Mouse (Mus musculus): ENCODE measurements around the gene Pgbd5.

The Pgbd5 gene

GRCm38 (mm10) chr8:124463111-124463510 lies 23.7 kb upstream of the Pgbd5 start:
- H3K4me1 ChIP-seq (replicated peaks; ENCODE audit: low read depth, low read length): peaks cover 3% of the 10 kb centered on the region; the same call in 1 of the 2 replicates
- H3K27me3 ChIP-seq (ENCODE audit: insufficient read depth, low read length): peaks cover 20% of the 10 kb centered on the region
- H3K4me3 ChIP-seq (replicated peaks; ENCODE audit: low read length): no peak overlapping the region
- TF ChIP-seq CTCF (conservative IDR thresholded peaks at IDR 0.05; ENCODE audit: low read length) (no peak), NANOG (IDR thresholded peaks at IDR 0.05; ENCODE audit: borderline replicate concordance, low read length) (no peak), POU5F1 (IDR thresholded peaks at IDR 0.05; ENCODE audit: borderline replicate concordance, low read length) (no peak)
- peaks cover 7% of the 10 kb centered on the region; the same call in 1 of the 2 replicates for H3K9me3 ChIP-seq (ENCODE audit: low read length)
- no peaks in the 10 kb centered on the region for H3K36me3 ChIP-seq (ENCODE audit: insufficient read depth, low read length)

- Histone ChIP-seq H3K9me3 (ENCODE audit: low read length) (peaks cover 7% of the 10 kb centered on the region; the same call in 1 of the 2 replicates), H3K4me1 (replicated peaks; ENCODE audit: low read depth, low read length) (no peaks in the 10 kb centered on the region), H3K4me3 (replicated peaks; ENCODE audit: low read length) (no peak overlapping the region), H3K27me3 (ENCODE audit: insufficient read depth, low read length) (peaks cover 13% of the 10 kb centered on the region), H3K36me3 (ENCODE audit: insufficient read depth, low read length) (no peaks in the 10 kb centered on the region)
- TF ChIP-seq CTCF (conservative IDR thresholded peaks at IDR 0.05; ENCODE audit: low read length) (no peak), POU5F1 (IDR thresholded peaks at IDR 0.05; ENCODE audit: borderline replicate concordance, low read length) (no peak), NANOG (IDR thresholded peaks at IDR 0.05; ENCODE audit: borderline replicate concordance, low read length) (no peak)
These were observed 22.7 kb upstream of the Pgbd5 start for GRCm38 (mm10) chr8:124462192-124462591.

GRCm38 (mm10) chr8:124461103-124461502 lies 21.6 kb upstream of the Pgbd5 start:
- TF ChIP-seq CTCF (conservative IDR thresholded peaks at IDR 0.05; ENCODE audit: low read length): no peak
- Histone ChIP-seq H3K9me3 (ENCODE audit: low read length) (peaks cover 7% of the 10 kb centered on the region; the same call in 1 of the 2 replicates), H3K36me3 (ENCODE audit: insufficient read depth, low read length) (no peaks in the 10 kb centered on the region)

GRCm38 (mm10) chr8:124460660-124461059 lies 21.2 kb upstream of the Pgbd5 start:
- H3K36me3 ChIP-seq (ENCODE audit: insufficient read depth, low read length): no peaks in the 10 kb centered on the region
- peaks cover 7% of the 10 kb centered on the region; the same call in 1 of the 2 replicates for H3K9me3 ChIP-seq (ENCODE audit: low read length)
- TF ChIP-seq NANOG (IDR thresholded peaks at IDR 0.05; ENCODE audit: borderline replicate concordance, low read length) (no peak), POU5F1 (IDR thresholded peaks at IDR 0.05; ENCODE audit: borderline replicate concordance, low read length) (no peak), CTCF (conservative IDR thresholded peaks at IDR 0.05; ENCODE audit: low read length) (no peak)
- H3K27me3 ChIP-seq (ENCODE audit: insufficient read depth, low read length): peaks cover 15% of the 10 kb centered on the region
- H3K4me1 ChIP-seq (replicated peaks; ENCODE audit: low read depth, low read length): no peaks in the 10 kb centered on the region
- H3K4me3 ChIP-seq (replicated peaks; ENCODE audit: low read length): no peak overlapping the region

More at GRCm38 (mm10) chr8:124461103-124461502, 21.6 kb upstream of the Pgbd5 start:
- H3K4me1 ChIP-seq (replicated peaks; ENCODE audit: low read depth, low read length): no peaks in the 10 kb centered on the region
- H3K4me3 ChIP-seq (replicated peaks; ENCODE audit: low read length): no peak overlapping the region
- H3K27me3 ChIP-seq (ENCODE audit: insufficient read depth, low read length): peaks cover 15% of the 10 kb centered on the region

- Histone ChIP-seq H3K9me3 (ENCODE audit: low read length) (peaks cover 7% of the 10 kb centered on the region; the same call in 1 of the 2 replicates), H3K4me3 (replicated peaks; ENCODE audit: low read length) (no peak overlapping the region), H3K36me3 (ENCODE audit: insufficient read depth, low read length) (no peaks in the 10 kb centered on the region), H3K27me3 (ENCODE audit: insufficient read depth, low read length) (peaks cover 12% of the 10 kb centered on the region; the same call in 1 of the 2 replicates), H3K4me1 (replicated peaks; ENCODE audit: low read depth, low read length) (no peaks in the 10 kb centered on the region)
- TF ChIP-seq POU5F1 (IDR thresholded peaks at IDR 0.05; ENCODE audit: borderline replicate concordance, low read length): no peak
These were observed 20.2 kb upstream of the Pgbd5 start for GRCm38 (mm10) chr8:124459627-124460026.

- no peaks in the 10 kb centered on the region for H3K4me1 ChIP-seq (replicated peaks; ENCODE audit: low read depth, low read length)
- peaks cover 7% of the 10 kb centered on the region for H3K9me3 ChIP-seq (ENCODE audit: low read length)
- H3K27me3 ChIP-seq (ENCODE audit: insufficient read depth, low read length): peaks cover 6% of the 10 kb centered on the region; the same call in 1 of the 2 replicates
- no peak overlapping the region for H3K4me3 ChIP-seq (replicated peaks; ENCODE audit: low read length)
- H3K36me3 ChIP-seq (ENCODE audit: insufficient read depth, low read length): no peaks in the 10 kb centered on the region
- no peak for TF ChIP-seq POU5F1 (IDR thresholded peaks at IDR 0.05; ENCODE audit: borderline replicate concordance, low read length)
- no peak for TF ChIP-seq CTCF (conservative IDR thresholded peaks at IDR 0.05; ENCODE audit: low read length)
- no peak for TF ChIP-seq NANOG (IDR thresholded peaks at IDR 0.05; ENCODE audit: borderline replicate concordance, low read length)
These were observed 15.9 kb upstream of the Pgbd5 start for GRCm38 (mm10) chr8:124455359-124455758.

GRCm38 (mm10) chr8:124450192-124450895 lies 10.9 kb upstream of the Pgbd5 start:
- no peaks in the 10 kb centered on the region; the same call in 1 of the 2 replicates for H3K9me3 ChIP-seq (ENCODE audit: low read length)
- TF ChIP-seq CTCF (conservative IDR thresholded peaks at IDR 0.05; ENCODE audit: low read length) (peak; percentile 69), POU5F1 (IDR thresholded peaks at IDR 0.05; ENCODE audit: borderline replicate concordance, low read length) (no peak), NANOG (IDR thresholded peaks at IDR 0.05; ENCODE audit: borderline replicate concordance, low read length) (no peak)

GRCm38 (mm10) chr8:124448962-124449670 lies 9.7 kb upstream of the Pgbd5 start:
- Histone ChIP-seq H3K4me3 (replicated peaks; ENCODE audit: low read length) (no peak overlapping the region), H3K27me3 (ENCODE audit: insufficient read depth, low read length) (peaks cover 4% of the 10 kb centered on the region; the same call in 1 of the 2 replicates), H3K36me3 (ENCODE audit: insufficient read depth, low read length) (no peaks in the 10 kb centered on the region), H3K9me3 (ENCODE audit: low read length) (no peaks in the 10 kb centered on the region; the same call in 1 of the 2 replicates), H3K4me1 (replicated peaks; ENCODE audit: low read depth, low read length) (no peaks in the 10 kb centered on the region)
- no peak for TF ChIP-seq CTCF (conservative IDR thresholded peaks at IDR 0.05; ENCODE audit: low read length)
- TF ChIP-seq POU5F1 (IDR thresholded peaks at IDR 0.05; ENCODE audit: borderline replicate concordance, low read length): no peak
- TF ChIP-seq NANOG (IDR thresholded peaks at IDR 0.05; ENCODE audit: borderline replicate concordance, low read length): no peak

More at GRCm38 (mm10) chr8:124450192-124450895, 10.9 kb upstream of the Pgbd5 start:
- H3K4me1 ChIP-seq (replicated peaks; ENCODE audit: low read depth, low read length): no peaks in the 10 kb centered on the region
- no peaks in the 10 kb centered on the region for H3K36me3 ChIP-seq (ENCODE audit: insufficient read depth, low read length)
- peaks cover 4% of the 10 kb centered on the region; the same call in 1 of the 2 replicates for H3K27me3 ChIP-seq (ENCODE audit: insufficient read depth, low read length)
- H3K4me3 ChIP-seq (replicated peaks; ENCODE audit: low read length): no peak overlapping the region
